Mouse (Mus musculus) stomach, postnatal 0 days (tissue): ENCODE measurements at regions not wholly inside any gene's neighbourhood (a gene's known extent, or its start where the extent isn't known, plus 50 kb on each side); places are given as distances from the start of the nearest gene placed in this dataset.

Source experiments
- CTCF ChIP-seq: IDR thresholded peaks from 2 replicates; pipeline ENCODE4 v1.5.1; 2016; ENCODE audit warnings: antibody characterized with exemption, low read depth, mild to moderate bottlenecking, moderate library complexity
- EP300 ChIP-seq: optimal IDR thresholded peaks from 2 replicates; pipeline ENCODE3; 2016; ENCODE audit warnings: antibody characterized with exemption

DNA sequence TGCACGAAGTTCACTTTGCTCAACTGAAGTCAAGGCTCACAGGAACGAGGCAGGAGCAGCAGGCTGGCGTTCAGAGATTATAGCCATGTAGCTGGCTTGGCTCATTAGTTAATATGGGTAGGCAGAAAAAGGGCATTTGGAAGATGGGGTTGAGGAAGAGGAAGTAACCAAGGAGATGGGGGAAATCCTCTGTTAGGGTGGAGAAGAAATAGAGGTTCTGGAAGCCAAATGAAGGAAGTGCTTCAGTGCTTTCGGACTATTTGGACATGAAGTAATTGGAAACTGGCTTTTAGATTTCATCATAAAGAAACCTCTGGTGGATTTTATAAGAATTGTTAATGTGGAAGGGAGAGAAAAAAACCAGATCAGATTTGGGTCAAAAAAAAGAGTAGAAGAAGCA is 70.9 kb downstream of the Edn1 start:
- TF ChIP-seq EP300 = no peak
- TF ChIP-seq CTCF = no peak
